Mouse (Mus musculus): Measurements from ENCODE around the gene Ms4a4d. TPM values are rescaled to one million over a fixed set of nuclear protein-coding genes. Genes with fewer than 3 reads are reported as not detected.

The Ms4a4d gene
- total RNA-seq, 2 experiments from 2014 or later: not detected

DNA sequence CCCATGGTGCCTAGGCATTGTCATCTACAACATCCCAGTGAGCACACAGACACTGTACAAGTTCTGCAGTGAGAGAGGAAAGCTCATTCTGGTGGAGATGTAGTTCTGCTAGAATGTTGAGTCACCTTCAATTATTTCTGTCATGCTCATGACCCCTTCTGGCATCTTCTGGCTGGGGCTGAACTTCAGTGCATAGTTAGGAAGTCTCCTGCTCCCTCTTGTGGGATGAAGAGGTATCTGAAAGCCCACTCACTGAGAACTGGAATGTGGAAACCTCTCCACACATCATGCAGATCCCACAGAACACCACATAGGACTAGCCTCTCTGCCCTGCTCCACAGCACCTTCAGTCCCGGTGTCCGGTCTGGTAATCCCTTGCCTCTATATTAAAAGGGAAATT is 65.4 kb downstream of the Ms4a4d start:
- TF ChIP-seq CTCF (IDR thresholded peaks at IDR 0.05): peak; percentile 63
- Histone ChIP-seq H3K27ac (no peak overlapping the region), H3K4me3 (no peak overlapping the region)
- peak in 1 of 2 experiments; percentile 21 for DNase-seq (ENCODE audit: extremely low spot score in 1 of 2, low spot score in 2 of 2)
- intact Hi-C loops (cut with DNase I): loop anchor here (5.0 kb wide), 2 partner anchors 130 to 250 kb away; no protein-coding TSS in a partner anchor

DNA sequence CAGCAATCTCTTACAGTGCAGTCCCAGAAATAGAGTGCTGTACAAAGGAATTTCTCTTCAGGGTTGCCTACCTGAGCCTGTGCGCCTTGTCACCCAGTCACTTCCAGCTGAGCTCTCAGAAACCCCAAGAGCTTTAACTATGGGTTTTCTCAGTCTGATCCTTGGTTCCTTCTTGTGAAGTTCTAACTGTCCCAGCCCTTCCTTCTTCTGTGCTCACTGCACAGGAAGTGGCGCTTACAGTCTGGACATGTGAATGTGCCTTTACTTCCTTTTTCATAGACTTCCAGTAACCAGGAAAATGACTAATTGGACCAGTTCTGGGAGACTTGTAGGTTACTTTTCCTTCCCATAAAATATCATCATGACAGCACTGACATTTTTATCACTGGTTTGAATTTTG is 68.0 kb downstream of the Ms4a4d start, which contains the start of gene Ms4a6d:
Gene Ms4a6d, minus strand, starts transcription at position 247 of the 400 bp plus-strand sequence.
- intact Hi-C loops (cut with DNase I): loop anchor here (5.0 kb wide), 2 partner anchors 132 to 252 kb away; no protein-coding TSS in a partner anchor
- DNase-seq (ENCODE audit: extremely low spot score in 1 of 2, low spot score in 2 of 2): no peak
- Histone ChIP-seq H3K4me3 (no peak within 1 kb of the TSS), H3K27ac (no peak within 1 kb of the TSS)
- TF ChIP-seq CTCF (IDR thresholded peaks at IDR 0.05): no peak

Other genes with a start within 250 kb of the Ms4a4d start
- not detected for gene Ms4a14, start 222.3 kb upstream of the Ms4a4d start, total RNA-seq (2021)
- under 1 TPM; 0.42 to 0.77 TPM for gene Ms4a7, start 200.7 kb upstream of the Ms4a4d start, total RNA-seq (2021)
- 1 to 10 TPM in 1 of 2 experiments, under 1 TPM in 1; 0.57 to 1.6 TPM for gene Ms4a4a, start 161.3 kb upstream of the Ms4a4d start, total RNA-seq (2021)
- gene Ms4a4c, start 132.0 kb upstream of the Ms4a4d start, total RNA-seq (2021): under 1 TPM in 1 of 2 experiments, not detected in 1; 0.34 TPM
- gene Ms4a4b, start 93.2 kb upstream of the Ms4a4d start, total RNA-seq (2021): under 1 TPM in 1 of 2 experiments, not detected in 1; 0.20 TPM
- 1 to 10 TPM; 1.4 to 2.3 TPM for gene Ms4a6c, start 67.4 kb upstream of the Ms4a4d start, total RNA-seq (2021)
- gene Gm8369, start 50.9 kb upstream of the Ms4a4d start, total RNA-seq (2021): 1 to 10 TPM; 1.3 to 1.5 TPM
- 1 to 10 TPM; 1.7 to 2.9 TPM for gene Ms4a6b, start 20.3 kb upstream of the Ms4a4d start, total RNA-seq (2021)
- gene Ms4a6d, start 68.0 kb downstream of the Ms4a4d start, total RNA-seq (2021): 1 to 10 TPM; 1.2 to 1.7 TPM
- gene Ms4a2, start 86.9 kb downstream of the Ms4a4d start, total RNA-seq (2021): not detected
- gene Ms4a3, start 104.0 kb downstream of the Ms4a4d start, total RNA-seq (2021): not detected
- not detected for gene Oosp2, start 123.8 kb downstream of the Ms4a4d start, total RNA-seq (2021)
- not detected for gene Oosp1, start 154.3 kb downstream of the Ms4a4d start, total RNA-seq (2021)
- gene Oosp3, start 160.3 kb downstream of the Ms4a4d start, total RNA-seq (2021): not detected
- not detected for gene Gif, start 210.8 kb downstream of the Ms4a4d start, total RNA-seq (2021)
- gene Mrpl16, start 233.6 kb downstream of the Ms4a4d start, total RNA-seq (2021): 10 to 100 TPM; 36.8 to 37.9 TPM